Mouse (Mus musculus): ENCODE results near the gene Exoc2.

The Exoc2 gene

DNA sequence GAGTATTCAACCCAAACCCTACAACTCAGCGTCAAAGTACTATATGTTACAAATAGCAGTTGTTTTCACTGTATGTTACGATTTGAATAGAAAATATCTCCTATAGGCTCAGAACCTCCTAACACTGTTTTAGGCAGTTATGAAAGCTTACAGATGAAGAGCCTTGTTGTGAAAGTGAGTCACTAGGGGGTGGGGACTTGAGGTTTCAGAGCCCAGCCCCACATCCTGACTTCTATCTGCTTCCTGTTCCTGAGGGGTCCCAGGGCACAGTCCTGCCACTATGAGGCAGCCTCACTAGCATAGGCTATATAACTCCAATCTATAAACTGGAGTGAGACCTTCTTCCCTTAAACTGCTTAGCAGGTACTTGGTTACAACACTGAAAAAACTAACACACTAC is 1.8 kb downstream of the Exoc2 start:
- DNase-seq (ENCODE audit: low read depth): peak; percentile 96

GRCm38 (mm10) chr13:30971047-30971446 is 2.8 kb downstream of the Exoc2 start:
- DNase-seq (ENCODE audit: low read depth): peak; percentile 7

- DNase-seq (ENCODE audit: low read depth): no peak
Measured at GRCm38 (mm10) chr13:30968311-30968710, 5.6 kb downstream of the Exoc2 start.

- DNase-seq (ENCODE audit: low read depth): no peak
Measured at GRCm38 (mm10) chr13:30966507-30966911, 7.4 kb downstream of the Exoc2 start.

DNA sequence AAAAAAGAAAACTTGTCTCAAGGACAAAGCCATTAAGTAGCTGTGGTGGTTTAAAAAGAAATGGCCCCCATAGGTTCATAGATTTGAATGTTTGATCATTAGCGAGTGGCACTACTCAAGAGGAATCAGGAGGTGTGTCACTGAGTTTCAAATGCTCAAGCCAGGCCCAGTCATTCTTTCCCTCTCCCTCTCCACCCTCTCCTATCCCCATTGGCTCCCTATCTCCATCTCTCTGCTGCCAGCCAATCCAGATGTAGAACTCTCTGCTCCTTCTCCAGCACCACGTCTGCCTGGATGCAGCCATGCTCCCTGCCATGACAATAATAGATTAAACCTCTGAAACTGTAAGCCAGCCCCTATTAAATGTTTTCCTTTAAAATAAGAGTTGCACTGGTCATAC is 12.0 kb downstream of the Exoc2 start:
- DNase-seq (ENCODE audit: low read depth): no peak

DNA sequence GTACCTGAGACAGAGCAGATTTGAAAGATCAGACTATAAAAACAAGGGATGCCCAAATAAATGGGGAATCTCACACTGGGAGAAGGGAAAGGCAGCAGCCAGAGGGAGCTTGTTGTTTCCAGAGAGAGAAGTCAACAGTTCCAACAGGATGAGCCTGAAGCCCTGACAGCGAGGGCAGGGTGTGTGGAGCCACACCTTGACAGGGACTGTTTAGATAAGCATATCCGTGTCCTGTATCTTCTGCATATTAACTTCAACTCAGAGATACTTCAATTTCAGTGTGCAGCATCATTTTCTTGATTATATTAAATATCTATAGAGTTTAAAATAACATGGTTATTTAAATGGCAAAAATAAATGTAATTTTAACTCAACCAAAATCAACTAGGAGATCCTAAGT is 13.2 kb downstream of the Exoc2 start:
- no peak for DNase-seq (ENCODE audit: low read depth)

DNA sequence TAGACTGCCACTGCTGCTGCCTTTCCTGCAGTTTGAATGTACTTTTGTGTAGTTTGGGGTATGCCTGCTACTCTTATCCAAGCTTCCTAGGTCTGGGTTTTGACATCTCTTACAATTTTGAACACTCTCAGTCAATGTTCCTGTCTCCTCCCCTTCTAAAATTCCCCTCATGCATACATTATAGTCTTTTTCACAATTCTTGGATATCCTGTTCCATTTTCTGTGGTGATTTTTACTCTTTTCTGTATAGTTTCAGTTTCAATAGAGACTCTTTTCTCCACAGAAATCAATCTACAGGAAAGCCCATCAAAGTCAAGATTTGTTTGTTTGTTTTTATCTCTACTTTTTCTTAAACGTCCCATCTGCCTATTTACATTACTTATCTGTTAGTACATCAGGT is 20.3 kb downstream of the Exoc2 start:
- DNase-seq (ENCODE audit: low read depth): no peak

GRCm38 (mm10) chr13:30952044-30952443 is 21.8 kb downstream of the Exoc2 start:
- DNase-seq (ENCODE audit: low read depth): no peak

- DNase-seq (ENCODE audit: low read depth): no peak
Measured at GRCm38 (mm10) chr13:30949181-30949580, 24.7 kb downstream of the Exoc2 start.

- DNase-seq (ENCODE audit: low read depth): no peak
Measured at GRCm38 (mm10) chr13:30947540-30947939, 26.4 kb downstream of the Exoc2 start, which contains the start of gene Hus1b. Hus1b (minus strand) TSS chr13:30947759.

DNA sequence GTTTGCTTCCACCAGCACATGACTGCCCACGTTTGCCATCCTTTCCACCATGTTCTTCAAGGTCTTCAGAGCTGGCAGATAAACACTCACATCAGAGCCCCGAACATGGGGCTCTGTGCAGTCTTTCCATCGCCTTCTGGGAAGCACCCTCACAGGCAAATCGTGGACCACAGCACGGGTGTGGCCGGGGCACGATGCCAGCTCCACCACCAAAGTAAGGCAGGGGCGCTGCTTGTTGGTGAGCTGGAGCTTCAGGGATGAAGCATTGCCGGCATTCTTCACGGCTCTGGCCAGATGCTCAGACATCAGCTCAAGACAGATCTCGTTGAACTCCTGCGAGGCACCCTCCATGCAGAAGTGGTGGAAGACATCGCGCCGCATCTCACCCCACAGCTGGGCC is 26.8 kb downstream of the Exoc2 start:
- DNase-seq (ENCODE audit: low read depth): no peak

DNA sequence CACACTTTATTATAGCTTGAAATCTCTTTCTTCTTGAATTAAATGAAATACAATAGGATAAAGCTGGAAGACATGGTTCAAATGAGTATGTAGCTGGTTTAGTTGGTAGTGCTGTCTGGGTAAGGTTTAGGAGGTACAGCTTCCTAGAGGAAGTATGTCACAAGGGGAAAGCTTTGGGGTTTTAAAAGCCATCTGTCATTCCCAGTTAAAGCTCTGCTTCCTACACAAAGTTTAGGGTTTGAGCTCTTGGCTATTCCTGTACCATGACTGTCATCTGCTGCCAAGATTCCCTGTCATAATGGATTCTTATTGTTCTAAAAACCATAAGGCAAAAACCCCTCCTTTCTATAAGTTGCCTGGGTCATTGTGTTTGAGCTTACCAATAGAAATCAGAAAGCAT is 28.1 kb downstream of the Exoc2 start:
- no peak for DNase-seq (ENCODE audit: low read depth)

- DNase-seq (ENCODE audit: low read depth): peak; percentile 30
Measured at GRCm38 (mm10) chr13:30932972-30933371, 40.9 kb downstream of the Exoc2 start.

- peak; percentile 31 for DNase-seq (ENCODE audit: low read depth)
Measured at GRCm38 (mm10) chr13:30931613-30932012, 42.3 kb downstream of the Exoc2 start.

DNA sequence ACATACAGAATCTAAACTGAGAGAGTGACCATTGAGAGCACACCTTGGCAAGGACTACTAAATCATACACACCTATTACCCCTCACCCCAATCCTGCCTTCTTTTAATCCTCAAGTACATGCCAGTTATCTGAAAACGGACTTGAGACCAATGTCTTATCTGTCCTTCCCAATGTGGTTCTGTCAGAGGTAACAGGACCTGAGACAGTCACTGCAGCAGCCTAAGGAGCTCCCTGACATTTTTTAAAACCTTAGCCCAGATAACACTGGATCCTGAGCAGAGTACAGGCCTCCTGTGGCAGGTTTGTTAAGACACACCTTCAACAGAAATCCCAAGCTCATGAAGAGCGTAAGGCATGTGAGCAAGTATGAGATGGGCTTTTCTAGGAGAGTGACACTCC is 44.8 kb downstream of the Exoc2 start:
- DNase-seq (ENCODE audit: low read depth): no peak

DNA sequence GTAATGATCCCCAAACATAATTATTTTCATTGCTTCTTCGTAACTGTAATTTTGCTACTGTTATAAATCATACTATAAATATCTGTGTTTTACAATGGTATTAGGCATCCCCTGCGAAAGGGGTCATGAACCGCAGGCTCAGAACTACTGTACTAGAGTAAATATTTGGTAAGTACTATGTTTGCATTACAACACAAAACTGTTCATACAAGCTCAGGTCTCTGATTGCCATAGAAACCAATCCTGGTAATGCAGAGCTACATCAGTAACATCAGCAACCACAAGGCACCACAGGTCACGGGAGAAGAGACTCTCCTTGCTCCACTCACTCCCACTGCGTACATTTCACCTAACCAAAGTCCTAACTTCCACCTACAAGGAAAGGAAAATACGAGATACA is 49.6 kb downstream of the Exoc2 start:
- no peak for DNase-seq (ENCODE audit: low read depth)

GRCm38 (mm10) chr13:30921914-30922313 is 52.0 kb downstream of the Exoc2 start:
- DNase-seq (ENCODE audit: low read depth): no peak

- peak; percentile 26 for DNase-seq (ENCODE audit: low read depth)
Measured at GRCm38 (mm10) chr13:30913757-30914156, 60.1 kb downstream of the Exoc2 start.

DNA sequence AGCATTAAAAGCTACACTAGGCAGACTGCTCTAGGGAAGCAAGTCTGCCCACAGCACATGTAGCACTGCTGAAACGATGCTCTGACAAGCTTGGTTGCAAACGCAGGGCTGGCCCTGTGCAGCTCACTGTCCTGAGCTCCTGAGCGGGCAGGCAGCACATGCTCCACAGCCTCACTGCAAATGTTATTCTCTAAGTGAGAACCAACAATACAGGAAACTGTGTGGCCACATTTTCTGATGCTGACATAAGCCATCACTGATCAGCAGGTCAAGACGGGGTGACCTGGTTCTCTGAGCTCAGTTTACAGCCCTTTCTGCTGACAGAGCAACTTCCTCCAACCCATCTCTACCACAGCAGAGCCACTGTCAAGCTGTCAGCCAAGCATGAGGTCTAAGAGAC is 60.9 kb downstream of the Exoc2 start:
- DNase-seq (ENCODE audit: low read depth): peak; percentile 60

DNA sequence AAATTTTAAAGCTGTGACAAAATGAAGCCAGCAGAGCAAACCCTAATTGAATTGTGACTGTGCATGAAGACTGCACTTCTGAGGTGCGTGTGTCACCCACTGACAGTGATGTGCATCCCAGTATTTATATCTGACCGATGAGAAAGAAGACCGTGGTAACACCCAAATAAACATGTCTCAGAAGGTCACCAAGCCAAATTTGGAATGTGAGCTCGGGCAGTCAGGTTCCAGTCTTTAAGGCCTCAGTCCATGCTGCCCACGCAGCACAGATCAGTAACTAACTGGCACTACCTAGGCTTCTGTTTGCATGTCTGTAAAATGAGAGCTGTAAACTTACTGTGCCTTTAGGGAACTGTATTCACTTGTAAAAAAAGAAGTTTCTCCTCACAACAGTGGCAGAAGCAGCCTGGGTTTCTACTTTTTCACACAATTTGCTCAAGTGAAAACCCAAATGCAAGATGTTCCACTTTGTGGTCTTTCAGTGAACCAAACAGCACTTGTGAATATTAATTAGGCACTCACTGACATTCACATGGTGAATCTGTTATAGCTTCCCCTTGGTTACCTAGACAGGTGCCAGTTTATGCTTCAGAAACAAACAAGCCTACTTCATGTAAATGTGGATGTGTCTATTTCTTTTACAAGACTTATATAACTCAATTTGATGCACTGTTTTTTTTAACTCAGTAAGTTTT is 61.8 kb downstream of the Exoc2 start:
- DNase-seq (ENCODE audit: low read depth): no peak

DNA sequence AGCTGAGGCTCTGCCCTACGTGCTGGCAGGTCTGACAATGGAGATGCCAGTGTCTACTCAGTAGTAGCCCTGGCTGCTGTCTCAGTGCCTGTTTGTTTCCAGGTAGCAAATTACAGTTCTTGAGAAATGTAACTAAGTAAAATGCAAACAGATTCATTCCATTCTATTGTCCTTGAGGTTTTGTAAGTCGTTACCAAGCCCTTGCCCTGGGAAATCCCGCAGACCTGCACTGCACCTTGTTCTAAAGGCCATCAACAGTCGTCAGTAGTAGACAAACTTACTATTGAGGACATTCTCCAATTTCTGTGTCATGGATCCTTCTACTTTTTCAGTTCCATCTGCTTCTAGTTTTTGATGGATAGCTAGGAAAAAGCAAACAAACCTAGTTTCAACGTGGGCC is 63.0 kb downstream of the Exoc2 start:
- DNase-seq (ENCODE audit: low read depth): no peak

GRCm38 (mm10) chr13:30902286-30902685 is 71.6 kb downstream of the Exoc2 start:
- DNase-seq (ENCODE audit: low read depth): no peak

- DNase-seq (ENCODE audit: low read depth): peak; percentile 62
Measured at GRCm38 (mm10) chr13:30901387-30902041, 72.4 kb downstream of the Exoc2 start.

Measured in 416B (cell line).